Mouse (Mus musculus) cerebellum, postnatal 4 days (tissue): Measurements from ENCODE around the gene Macrod2.

Experiments used
- DNase-seq, 2 experiments: peaks; one replicate each; pipeline ENCODE4 v3.0.0; 2022; ENCODE audit warnings: low spot score in 2 of 2, mixed read lengths in 1 of 2

Macrod2 gene

GRCm38 (mm10) chr2:141056685-141057454 is 661.8 kb downstream of the Macrod2 start:
- DNase-seq: no peak

DNA sequence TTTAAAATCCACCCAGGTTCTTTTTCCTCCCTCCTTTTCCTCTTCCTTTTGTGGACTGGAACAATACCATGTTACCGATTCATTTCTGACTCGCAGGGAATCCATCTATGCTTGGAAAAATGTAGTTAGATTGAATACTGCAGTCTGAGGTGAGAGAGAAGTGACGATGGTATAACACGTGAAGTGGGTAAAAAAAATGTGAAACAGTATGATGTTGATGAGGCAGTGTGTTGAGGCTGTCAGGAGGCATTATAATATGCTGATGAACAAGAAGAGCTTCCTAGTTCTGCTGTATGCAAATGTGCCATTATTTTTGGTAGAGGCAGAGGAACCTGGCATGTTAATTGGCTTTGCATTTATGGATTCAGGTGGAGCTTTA is 662.3 kb downstream of the Macrod2 start:
- DNase-seq: no peak

- no peak for DNase-seq
Measured at GRCm38 (mm10) chr2:141073981-141074855, 679.1 kb downstream of the Macrod2 start.

GRCm38 (mm10) chr2:141078221-141078620 is 683.1 kb downstream of the Macrod2 start:
- DNase-seq: no peak

DNA sequence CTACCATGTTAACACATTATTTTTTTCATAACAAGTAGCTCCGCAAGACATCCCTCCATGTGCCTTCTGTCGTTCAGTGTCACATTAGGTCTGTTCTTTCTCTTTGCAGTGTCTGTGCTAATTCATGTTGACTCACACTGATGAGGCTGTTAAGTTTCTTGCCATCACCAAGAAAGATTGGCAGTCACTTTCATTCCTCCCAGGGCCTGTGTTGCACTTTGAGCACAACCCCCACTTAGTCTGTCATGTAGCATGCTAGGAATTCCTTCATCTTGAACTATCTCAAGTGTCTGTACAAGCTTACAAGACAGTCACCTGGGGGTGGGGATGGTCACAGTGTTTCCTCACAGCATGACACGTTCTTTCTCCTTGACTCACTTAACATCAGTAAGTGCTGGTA is 696.2 kb downstream of the Macrod2 start:
- DNase-seq: no peak

DNA sequence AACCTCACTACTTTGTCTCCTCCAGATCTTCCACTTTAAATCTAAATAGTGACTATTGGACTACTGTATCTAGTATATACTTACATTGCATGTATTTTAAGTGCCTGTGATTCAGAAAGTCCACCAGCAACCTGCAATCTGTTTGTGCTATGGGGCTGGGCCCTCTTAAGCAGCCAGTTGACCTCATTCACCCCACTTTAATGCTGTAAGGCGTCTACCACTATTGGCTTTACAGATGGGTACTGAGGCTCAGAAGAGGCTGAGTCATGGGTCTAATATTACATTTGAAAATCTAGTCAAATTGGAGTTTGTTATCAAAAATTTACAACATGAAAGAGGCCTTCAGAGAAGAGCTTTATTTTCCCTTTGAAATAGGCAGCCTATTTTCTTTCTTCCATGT is 722.5 kb downstream of the Macrod2 start:
- DNase-seq: no peak

GRCm38 (mm10) chr2:141123875-141124274 is 728.8 kb downstream of the Macrod2 start:
- DNase-seq: no peak

GRCm38 (mm10) chr2:141125638-141126037 is 730.5 kb downstream of the Macrod2 start:
- DNase-seq: no peak

GRCm38 (mm10) chr2:141142266-141142665 is 747.2 kb downstream of the Macrod2 start:
- DNase-seq: no peak

DNA sequence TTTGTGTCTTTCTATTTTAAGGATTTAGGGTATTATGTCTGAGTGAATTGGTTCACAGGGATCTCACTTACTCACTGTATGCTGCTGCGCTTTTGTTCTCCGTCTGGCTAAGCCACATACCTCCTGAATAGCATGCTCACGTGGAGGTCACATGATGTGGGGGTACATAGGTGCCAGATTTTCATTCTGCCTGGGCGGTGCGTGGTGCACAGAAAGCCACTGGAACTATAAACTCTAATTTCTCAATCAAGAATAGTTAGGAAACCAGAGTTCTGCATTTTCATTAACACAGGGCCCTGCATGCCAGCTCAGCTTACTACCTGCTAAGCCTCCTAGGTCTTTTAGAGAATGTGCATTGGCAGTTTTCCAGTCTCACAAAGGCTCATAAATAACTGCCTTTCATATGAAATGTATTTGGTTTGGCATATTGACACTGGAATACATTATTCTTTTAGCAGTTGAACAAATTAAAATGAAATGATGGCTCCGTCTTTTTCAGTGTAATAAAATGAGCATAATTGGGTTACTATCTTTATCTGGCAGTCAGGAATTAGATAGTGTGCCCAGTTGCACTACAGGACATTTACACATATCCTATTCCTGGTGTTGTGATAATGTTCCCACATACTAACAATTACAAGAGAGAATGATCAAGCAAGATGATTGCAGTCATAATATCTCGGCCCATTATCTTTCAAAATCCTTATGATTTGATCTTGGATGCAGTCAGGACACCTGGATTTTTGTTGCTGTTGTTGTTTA is 757.1 kb downstream of the Macrod2 start:
- no peak for DNase-seq

DNA sequence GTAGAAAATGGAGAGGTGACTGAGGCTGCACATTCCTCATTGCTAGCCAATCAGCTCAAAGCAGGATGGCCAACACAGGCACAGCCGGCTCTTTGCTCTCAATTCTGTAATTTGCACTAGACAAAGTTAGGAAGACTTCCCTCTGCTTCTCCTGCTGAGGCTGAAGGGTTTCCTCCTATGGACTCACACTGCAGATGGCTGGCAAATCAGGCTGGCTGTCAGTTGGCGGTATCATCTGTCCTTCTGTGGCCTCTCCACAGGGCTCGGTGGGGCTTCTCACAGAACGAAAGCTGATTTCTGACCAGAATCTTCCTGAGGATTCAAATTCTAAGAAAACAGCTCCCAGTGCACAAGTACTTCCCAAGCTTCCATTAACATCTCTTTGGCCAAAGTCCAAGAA is 760.9 kb downstream of the Macrod2 start:
- peak in 1 of 2 experiments; percentile 7 for DNase-seq

DNA sequence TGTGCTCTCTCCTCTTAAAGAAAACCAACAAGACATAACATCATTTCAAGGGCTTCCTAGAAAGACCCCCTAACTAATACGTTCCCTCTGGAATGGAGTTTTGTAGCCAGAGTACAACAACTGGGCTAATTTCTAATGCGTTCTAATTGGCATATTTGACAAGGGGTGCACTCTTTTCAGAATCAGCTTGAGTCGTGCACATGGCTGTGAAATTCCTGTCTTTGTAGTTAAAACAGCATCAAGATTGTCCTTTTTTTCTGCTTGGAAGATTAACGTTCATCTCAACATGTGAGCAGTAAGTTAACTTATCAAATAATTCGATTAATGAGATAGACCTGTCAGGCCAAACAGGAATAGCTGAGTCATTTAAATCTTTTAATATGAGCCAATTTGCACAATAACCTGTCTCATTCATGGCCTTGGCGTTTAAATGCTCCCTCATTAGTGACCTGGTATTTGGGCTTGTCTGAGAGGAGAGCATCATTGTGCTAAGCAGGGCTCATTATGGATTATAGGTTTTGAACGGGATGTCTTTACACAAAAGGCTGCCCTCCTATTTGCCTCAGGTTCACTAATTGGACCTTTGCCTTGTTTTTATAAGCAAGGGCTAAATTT is 762.0 kb downstream of the Macrod2 start:
- no peak for DNase-seq

DNA sequence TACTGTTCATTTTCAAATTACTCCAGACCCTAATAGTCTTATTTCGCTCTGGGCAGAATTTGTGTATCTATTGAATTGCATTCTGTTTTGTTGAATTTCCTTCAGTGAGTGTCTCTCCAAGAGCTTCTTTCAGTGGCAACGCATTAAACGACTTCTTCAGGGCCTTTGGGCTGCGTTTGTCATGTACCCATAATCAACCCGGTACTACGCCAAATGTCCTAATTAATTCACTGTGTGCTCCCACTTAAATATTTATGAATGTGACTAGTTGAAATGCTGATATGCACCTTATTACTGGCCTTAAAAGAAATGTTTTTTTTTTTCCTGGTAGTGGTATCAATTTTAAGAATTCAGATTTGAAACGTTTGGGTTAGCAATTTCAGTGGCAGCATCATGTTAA is 763.1 kb downstream of the Macrod2 start:
- no peak for DNase-seq

- no peak for DNase-seq
Measured at GRCm38 (mm10) chr2:141163918-141164317, 768.8 kb downstream of the Macrod2 start.

DNA sequence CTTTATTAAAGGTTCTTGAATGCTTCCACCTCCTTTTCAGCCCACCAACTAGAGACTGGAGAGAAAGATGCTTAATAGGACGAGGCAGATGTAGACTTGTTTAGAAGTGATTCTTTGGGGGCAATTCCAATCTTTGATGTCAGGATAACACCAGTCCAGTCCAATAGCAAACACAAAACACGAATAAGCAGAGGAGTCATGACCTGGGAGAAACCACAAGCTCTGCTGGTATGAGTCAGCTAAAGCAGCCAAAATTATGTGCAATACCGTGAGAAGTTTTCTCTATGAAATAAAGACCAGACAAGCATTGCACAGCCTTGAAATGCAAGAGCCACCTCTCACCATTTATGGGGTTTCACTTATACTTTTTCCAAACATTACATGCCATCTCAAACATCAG is 774.5 kb downstream of the Macrod2 start:
- no peak for DNase-seq

GRCm38 (mm10) chr2:141173167-141173566 is 778.1 kb downstream of the Macrod2 start:
- no peak for DNase-seq

DNA sequence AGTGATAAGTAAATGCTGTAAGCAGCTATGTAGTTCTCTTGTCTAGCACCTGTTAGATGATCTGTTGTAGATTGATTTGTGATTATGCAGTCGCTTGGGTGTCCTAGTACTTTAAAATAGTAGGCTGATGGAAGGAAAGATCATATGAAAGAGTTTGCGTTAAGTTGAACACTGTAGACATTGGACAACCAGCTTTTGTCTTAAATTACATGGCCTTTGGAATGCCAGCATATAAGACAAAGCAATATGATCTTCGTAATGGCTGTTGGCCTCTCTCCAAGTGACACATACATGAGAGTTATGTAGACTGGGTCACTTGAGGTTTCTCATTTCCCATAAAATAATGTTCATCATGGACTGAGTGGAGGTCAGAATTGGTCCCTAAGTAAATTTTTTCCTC is 778.5 kb downstream of the Macrod2 start:
- no peak for DNase-seq

GRCm38 (mm10) chr2:141180656-141181055 is 785.5 kb downstream of the Macrod2 start:
- no peak for DNase-seq

DNA sequence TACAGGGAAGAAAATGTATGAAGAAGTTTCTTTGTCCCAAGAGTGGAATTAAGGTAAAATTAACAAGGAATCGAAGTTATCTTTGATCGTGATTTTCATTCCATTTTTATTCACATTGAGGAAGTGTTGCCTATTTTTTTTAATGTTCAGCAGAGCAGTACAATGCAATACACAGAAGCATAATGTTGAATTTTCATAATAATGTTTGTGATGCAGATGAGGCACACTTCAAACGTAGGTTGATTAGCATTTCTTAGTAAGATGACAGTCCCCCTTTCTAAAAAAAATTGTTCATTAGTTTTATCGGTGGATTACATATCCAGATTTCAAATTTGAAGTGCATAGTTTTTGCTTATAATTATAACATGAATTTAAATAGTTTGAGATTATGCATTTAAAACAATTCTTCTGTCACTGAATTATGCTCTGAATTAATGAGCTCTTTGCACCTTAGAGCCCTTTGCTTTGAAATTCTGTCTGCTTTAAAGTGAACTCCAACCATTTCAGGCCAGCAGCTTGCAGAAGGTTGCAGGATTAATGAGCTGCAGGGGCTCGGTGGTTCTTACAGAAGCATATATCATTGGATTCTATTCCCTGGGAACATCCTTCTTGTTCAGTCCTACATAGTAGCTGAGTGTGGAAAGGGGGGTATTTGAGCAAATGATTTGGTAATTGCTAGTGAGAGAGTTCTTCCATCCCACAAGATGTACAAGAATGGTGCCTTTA is 787.1 kb downstream of the Macrod2 start:
- no peak for DNase-seq

GRCm38 (mm10) chr2:141194476-141194875 is 799.4 kb downstream of the Macrod2 start:
- no peak for DNase-seq

DNA sequence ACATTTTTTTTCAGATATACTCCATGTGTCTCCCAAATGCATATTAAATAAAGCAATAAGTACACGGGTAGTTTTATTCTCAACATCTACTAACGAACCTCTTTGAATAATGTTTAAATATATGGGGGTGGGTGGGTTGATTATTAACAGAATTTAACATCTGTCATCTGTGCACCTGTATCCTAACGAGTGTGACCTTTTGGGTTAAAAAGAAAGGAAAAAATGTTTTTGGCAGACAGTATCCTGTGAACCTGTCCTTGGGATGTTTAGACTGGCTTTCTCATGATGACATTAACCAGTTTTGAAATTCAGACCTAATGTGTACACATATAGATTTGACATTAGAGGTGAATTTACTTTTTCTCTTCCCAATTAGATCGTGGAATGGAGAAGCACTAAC is 805.4 kb downstream of the Macrod2 start:
- no peak for DNase-seq
